Mouse (Mus musculus) hindbrain, postnatal 0 days (tissue): ENCODE data around the gene Noc2l. TPM values are rescaled to one million over a fixed set of nuclear protein-coding genes. Genes with fewer than 3 reads are reported as not detected.

Experiments
- ATAC-seq: fragments of 200-750 bp; cut with Nextera tagmentation; 2 replicates; pipeline ENCODE4 v1.8.0; 2017; ENCODE audit warnings: mild to moderate bottlenecking, moderate TSS enrichment, moderate library complexity
- DNase-seq: peaks from one replicate; pipeline ENCODE4 v3.0.0-alpha.2; 2015; ENCODE audit warnings: low spot score
- H3K27ac ChIP-seq: fragments of 300-500 bp; sonication (generic); 2 replicates; pipeline ENCODE4 v1.5.1; 2014; ENCODE audit warnings: mild to moderate bottlenecking
- H3K27me3 ChIP-seq: fragments of 300-500 bp; sonication (generic); 2 replicates; pipeline ENCODE4 v1.6.1; 2014; ENCODE audit warnings: low read length, mixed read lengths; ENCODE audit not compliant: insufficient read depth
- H3K36me3 ChIP-seq: fragments of 300-500 bp; sonication (generic); 2 replicates; pipeline ENCODE4 v1.6.1; 2014; ENCODE audit warnings: low read length, mixed read lengths; ENCODE audit not compliant: insufficient read depth
- H3K4me1 ChIP-seq: fragments of 300-500 bp; sonication (generic); 2 replicates; pipeline ENCODE4 v1.6.1; 2014; ENCODE audit warnings: antibody characterized with exemption, low read length, mixed read lengths; ENCODE audit not compliant: insufficient read depth
- H3K4me2 ChIP-seq: fragments of 300-500 bp; sonication (generic); 2 replicates; pipeline ENCODE4 v1.6.1; 2014; ENCODE audit warnings: low read depth, mild to moderate bottlenecking, low read length, moderate library complexity, mixed read lengths
- H3K4me3 ChIP-seq: fragments of 300-500 bp; sonication (generic); 2 replicates; pipeline ENCODE4 v1.5.1; 2014; ENCODE audit warnings: low read length
- H3K9ac ChIP-seq: fragments of 300-500 bp; sonication (generic); replicated peaks from 2 replicates; pipeline ENCODE4 v1.6.1; 2014; ENCODE audit warnings: mild to moderate bottlenecking, low read length, moderate library complexity, mixed read lengths
- H3K9me3 ChIP-seq: fragments of 300-500 bp; sonication (generic); 2 replicates; pipeline ENCODE4 v1.6.1; 2016; ENCODE audit warnings: low read length, mixed read lengths
- CTCF ChIP-seq: IDR thresholded peaks from 2 replicates; pipeline ENCODE4 v1.5.1; 2016; ENCODE audit warnings: antibody characterized with exemption, control low read depth, low read depth
- WGBS: fragments of 180-500 bp; shearing (Covaris S2); extraction: QIAGEN DNeasy Blood & Tissue Kit; methylation state at CpG from one replicate; pipeline ENCODE4 v1.1.7; 2014; 5-methylcytosine and 5-hydroxymethylcytosine counted together
- microRNA-seq, 2 experiments: library from miRNA; unstranded; fragments of <30 nt; microRNA quantifications; one replicate each; pipeline ENCODE4; 2016
- polyA plus RNA-seq: library from polyadenylated mRNA; unstranded; fragments of >200 nt; fragmentation: Nextera tagmentation; extraction: Ambion mirVana; gene quantifications from 2 replicates; pipeline ENCODE4 v1.2.1, GENCODE M21; 2015
- total RNA-seq: library from RNA; depleted of rRNA; stranded (reverse); fragments of >200 nt; gene quantifications from 2 replicates; pipeline ENCODE4 v1.2.3, GENCODE M21; 2014; rRNA removed

Noc2l gene
- total and polyA plus RNA-seq, 2 experiments from 2014 or later, result 43.8 to 79.8 TPM

DNA sequence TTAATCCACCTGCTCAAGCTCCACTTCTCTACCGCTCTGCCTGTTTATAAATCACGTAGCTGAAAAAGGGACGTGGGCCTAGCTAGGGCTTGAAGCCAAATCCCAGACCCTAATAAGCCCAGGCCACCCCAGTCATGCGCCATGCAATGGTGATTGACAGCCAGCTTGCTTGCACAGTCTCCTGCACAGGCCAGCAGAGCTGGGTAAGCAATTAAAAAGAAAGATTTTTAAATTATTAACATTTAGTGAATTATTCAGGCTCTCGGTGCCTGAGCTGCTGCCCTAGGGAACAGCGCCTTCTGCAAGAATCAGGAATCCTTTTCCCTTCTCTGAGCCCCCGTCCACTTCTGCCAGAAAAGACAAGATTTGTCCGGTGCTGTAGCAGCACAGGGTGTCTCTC, 15.3 kb downstream of the Noc2l start:
- ATAC-seq, result no peak
- Histone ChIP-seq H3K9ac (no peak overlapping the region), H3K27ac (0 out of 2 replicates have a peak overlapping the region, but pooled peaks have one; percentile 15), H3K4me2 (no peak overlapping the region), H3K36me3 (peaks cover 26% of the 10 kb centered on the region), H3K9me3 (no peaks in the 10 kb centered on the region), H3K4me3 (no peak overlapping the region), H3K4me1 (0 out of 2 replicates have a peak, but pooled peaks cover 4% of the 10 kb centered on the region), H3K27me3 (0 out of 2 replicates have a peak, but pooled peaks cover 3% of the 10 kb centered on the region)
- 54% methylated on average over 8 of the region's 8 CpGs for WGBS
- no peak for TF ChIP-seq CTCF
- DNase-seq, result no peak

DNA sequence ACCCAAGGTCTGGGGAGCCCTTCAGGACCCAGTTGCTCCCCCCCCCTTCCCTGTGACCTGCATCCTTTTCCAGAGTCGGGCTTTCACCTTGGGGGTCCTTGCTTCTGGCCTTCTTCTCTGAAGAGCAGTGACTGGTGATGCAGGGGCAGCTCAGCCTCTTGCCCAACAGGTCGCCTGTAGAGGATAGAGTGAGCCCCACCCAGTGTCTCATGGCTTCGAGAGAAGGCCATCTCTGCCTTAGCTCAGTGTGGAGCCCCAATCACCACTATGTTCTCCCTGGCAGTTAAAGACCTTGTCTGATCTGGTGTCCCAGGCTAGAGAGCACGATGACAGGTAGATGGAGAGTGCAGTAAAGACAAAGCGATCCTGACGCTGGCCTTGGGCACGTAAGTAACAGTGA, 16.3 kb downstream of the Noc2l start:
- Histone ChIP-seq H3K27me3 (0 out of 2 replicates have a peak, but pooled peaks cover 3% of the 10 kb centered on the region), H3K4me2 (no peak overlapping the region), H3K36me3 (peaks cover 17% of the 10 kb centered on the region), H3K27ac (no peak overlapping the region), H3K9me3 (no peaks in the 10 kb centered on the region), H3K4me1 (0 out of 2 replicates have a peak, but pooled peaks cover 4% of the 10 kb centered on the region), H3K9ac (no peak overlapping the region), H3K4me3 (no peak overlapping the region)
- no peak for TF ChIP-seq CTCF
- ATAC-seq (no peak), DNase-seq (no peak)
- 31% methylated on average over 7 of the region's 7 CpGs for WGBS

- ATAC-seq (no peak), DNase-seq (no peak)
These were observed 16.8 kb downstream of the Noc2l start for GRCm38 (mm10) chr4:156252619-156253018.

DNA sequence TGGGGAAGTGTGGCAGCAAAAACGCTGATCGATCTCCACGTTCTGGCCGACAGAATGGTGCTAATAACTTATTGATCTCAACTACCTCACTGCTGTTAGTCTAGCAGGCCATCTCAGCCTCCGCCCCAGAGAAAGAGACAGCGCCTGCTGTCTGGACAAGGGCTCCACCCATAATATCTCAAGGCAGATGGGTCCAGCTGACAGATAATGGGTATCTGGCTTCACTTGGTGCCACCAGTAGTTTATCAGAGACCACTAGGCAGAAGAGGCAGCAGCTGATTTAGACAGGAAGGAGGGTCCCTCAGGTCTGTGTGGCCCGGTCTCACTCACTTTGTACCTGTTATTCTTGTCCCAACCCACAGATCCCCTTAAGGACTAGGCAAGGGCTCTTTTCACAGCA, 17.2 kb downstream of the Noc2l start:
- no peak for TF ChIP-seq CTCF
- Histone ChIP-seq H3K9ac (no peak overlapping the region), H3K9me3 (no peaks in the 10 kb centered on the region), H3K4me3 (no peak overlapping the region), H3K27me3 (0 out of 2 replicates have a peak, but pooled peaks cover 3% of the 10 kb centered on the region), H3K27ac (no peak overlapping the region), H3K36me3 (peaks cover 9% of the 10 kb centered on the region; the same call in 1 of the 2 replicates), H3K4me2 (no peak overlapping the region), H3K4me1 (0 out of 2 replicates have a peak, but pooled peaks cover 4% of the 10 kb centered on the region)
- ATAC-seq (no peak), DNase-seq (no peak)
- 40% methylated on average over 7 of the region's 7 CpGs for WGBS

More at GRCm38 (mm10) chr4:156252619-156253018, 16.8 kb downstream of the Noc2l start:
- no peak overlapping the region for H3K4me2 ChIP-seq
- H3K4me3 ChIP-seq, result no peak overlapping the region
- H3K27me3 ChIP-seq, result 0 out of 2 replicates have a peak, but pooled peaks cover 3% of the 10 kb centered on the region
- H3K27ac ChIP-seq, result no peak overlapping the region
- 0 out of 2 replicates have a peak, but pooled peaks cover 4% of the 10 kb centered on the region for H3K4me1 ChIP-seq
- H3K36me3 ChIP-seq, result peaks cover 12% of the 10 kb centered on the region; the same call in 1 of the 2 replicates
- no peak overlapping the region for H3K9ac ChIP-seq
- H3K9me3 ChIP-seq, result no peaks in the 10 kb centered on the region
- whole genome bisulfite sequencing, result 45% methylated on average over 3 of the region's 3 CpGs
- no peak for TF ChIP-seq CTCF

- 0 out of 2 replicates have a peak, but pooled peaks cover 3% of the 10 kb centered on the region for H3K27me3 ChIP-seq
- H3K4me3 ChIP-seq, result 0 out of 2 replicates have a peak overlapping the region, but pooled peaks have one; percentile 11
- no peak for DNase-seq
- TF ChIP-seq CTCF, result no peak
- H3K4me2 ChIP-seq, result peak overlapping the region; percentile 35
- H3K9me3 ChIP-seq, result no peaks in the 10 kb centered on the region
- H3K9ac ChIP-seq, result 0 out of 2 replicates have a peak overlapping the region, but pooled peaks have one; percentile 9
- H3K36me3 ChIP-seq, result no peaks in the 10 kb centered on the region
- H3K27ac ChIP-seq, result no peak overlapping the region
- H3K4me1 ChIP-seq, result 0 out of 2 replicates have a peak, but pooled peaks cover 4% of the 10 kb centered on the region
- peak; percentile 46 for ATAC-seq
- WGBS, result 2% methylated on average over 30 of the region's 30 CpGs
These were observed 18.7 kb downstream of the Noc2l start for GRCm38 (mm10) chr4:156254361-156255077.

DNA sequence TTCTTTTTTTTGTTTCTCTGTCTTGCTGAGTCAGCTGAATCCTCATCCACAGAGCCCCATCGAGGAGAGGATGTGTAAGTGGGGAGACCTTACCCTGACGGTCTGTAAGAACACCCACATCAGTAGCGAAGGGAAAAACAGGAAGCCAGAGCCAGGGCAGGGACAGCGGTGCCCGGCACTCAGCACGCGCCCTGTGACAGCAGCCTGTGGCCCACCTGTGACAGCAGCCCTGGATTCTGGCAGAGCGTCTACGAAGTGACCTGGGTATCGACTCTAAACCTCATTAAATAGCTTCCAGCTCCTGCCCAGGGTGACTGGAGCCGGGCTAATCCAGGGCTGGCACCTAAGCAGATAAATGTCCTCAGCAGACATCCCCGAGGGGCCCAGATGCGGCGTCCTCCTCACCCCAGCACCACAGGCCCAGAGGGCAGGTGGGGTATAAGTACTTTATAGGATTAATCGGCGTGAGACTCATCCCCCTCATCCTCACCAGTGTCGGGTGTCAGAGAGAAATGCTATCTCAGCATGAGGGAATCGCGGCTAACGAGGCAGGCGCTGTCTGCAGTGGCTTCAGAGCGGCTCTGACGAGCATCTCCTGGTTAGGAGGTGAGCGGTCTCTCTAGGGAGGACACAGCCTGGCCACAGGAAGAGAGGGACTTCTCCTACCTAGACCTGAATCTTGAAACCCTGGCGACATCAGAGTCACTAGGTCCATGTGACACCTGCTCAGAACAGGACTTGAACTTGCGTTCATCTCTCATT, 19.4 kb downstream of the Noc2l start, which contains the start of gene Samd11:
Samd11 (minus strand) TSS at position 580 of the 762 bp plus-strand sequence.
- Histone ChIP-seq H3K4me2 (peak within 1 kb of the TSS; percentile 35; the same call in 1 of the 2 replicates), H3K27ac (no peak within 1 kb of the TSS), H3K9me3 (no peaks in the 10 kb centered on the region), H3K9ac (no peak within 1 kb of the TSS), H3K4me1 (0 out of 2 replicates have a peak, but pooled peaks cover 4% of the 10 kb centered on the region), H3K4me3 (0 out of 2 replicates have a peak within 1 kb of the TSS, but pooled peaks have one; percentile 11), H3K36me3 (no peaks in the 10 kb centered on the region), H3K27me3 (0 out of 2 replicates have a peak, but pooled peaks cover 3% of the 10 kb centered on the region)
- ATAC-seq, result peak; percentile 58
- no peak for TF ChIP-seq CTCF
- WGBS, result 10% methylated on average over 26 of the region's 26 CpGs
- DNase-seq, result no peak

Small RNAs within 50 kb of the gene (microRNA-seq; reads per million reads assigned to microRNA genes)
- gene Mir7658, result 3.9 to 4.7 reads per million in 2 experiments

Other genes with a start within 250 kb of the Noc2l start
- gene B3galt6, start 243.4 kb upstream of the Noc2l start, total RNA-seq, result 48.8 and 56.8 TPM in 2 replicates
- 26.1 and 26.2 TPM in 2 replicates for gene B3galt6, start 243.4 kb upstream of the Noc2l start, polyA plus RNA-seq
- 100 and 121 TPM in 2 replicates for gene Sdf4, start 243.1 kb upstream of the Noc2l start, total RNA-seq
- 122 and 127 TPM in 2 replicates for gene Sdf4, start 243.1 kb upstream of the Noc2l start, polyA plus RNA-seq
- gene Tnfrsf4, start 222.2 kb upstream of the Noc2l start, total RNA-seq, result 2.6 TPM in 1 of 2 replicates, not detected in the other
- gene Tnfrsf4, start 222.2 kb upstream of the Noc2l start, polyA plus RNA-seq, result 0.47 and 0.49 TPM in 2 replicates
- 0.16 TPM in 1 of 2 replicates, not detected in the other for gene Tnfrsf18, start 209.8 kb upstream of the Noc2l start, total RNA-seq
- gene Tnfrsf18, start 209.8 kb upstream of the Noc2l start, polyA plus RNA-seq, result 1.4 and 1.6 TPM in 2 replicates
- gene Ttll10, start 176.6 kb upstream of the Noc2l start, total RNA-seq, result 0.26 TPM in 1 of 2 replicates, not detected in the other
- 0.08 TPM in 1 of 2 replicates, not detected in the other for gene Ttll10, start 176.6 kb upstream of the Noc2l start, polyA plus RNA-seq
- 24.0 and 32.8 TPM in 2 replicates for gene 9430015G10Rik, start 126.0 kb upstream of the Noc2l start, total RNA-seq
- 21.0 and 22.3 TPM in 2 replicates for gene 9430015G10Rik, start 126.0 kb upstream of the Noc2l start, polyA plus RNA-seq
- 0.50 and 0.73 TPM in 2 replicates for gene Rnf223, start 105.5 kb upstream of the Noc2l start, total RNA-seq
- 0.25 and 0.31 TPM in 2 replicates for gene Rnf223, start 105.5 kb upstream of the Noc2l start, polyA plus RNA-seq
- 273 and 295 TPM in 2 replicates for gene Agrn, start 38.5 kb upstream of the Noc2l start, total RNA-seq
- 58.6 and 63.0 TPM in 2 replicates for gene Agrn, start 38.5 kb upstream of the Noc2l start, polyA plus RNA-seq
- gene Isg15, start 35.2 kb upstream of the Noc2l start, total RNA-seq, result 1.6 and 3.2 TPM in 2 replicates
- gene Isg15, start 35.2 kb upstream of the Noc2l start, polyA plus RNA-seq, result 4.5 and 5.2 TPM in 2 replicates
- 4.6 and 5.0 TPM in 2 replicates for gene AW011738, start 32.7 kb upstream of the Noc2l start, total RNA-seq
- gene AW011738, start 32.7 kb upstream of the Noc2l start, polyA plus RNA-seq, result 3.7 and 4.0 TPM in 2 replicates
- 1.6 and 1.7 TPM in 2 replicates for gene Perm1, start 20.1 kb upstream of the Noc2l start, total RNA-seq
- gene Perm1, start 20.1 kb upstream of the Noc2l start, polyA plus RNA-seq, result 1.2 and 1.3 TPM in 2 replicates
- 52.9 and 55.3 TPM in 2 replicates for gene Plekhn1, start 1.2 kb upstream of the Noc2l start, total RNA-seq
- gene Plekhn1, start 1.2 kb upstream of the Noc2l start, polyA plus RNA-seq, result 19.6 and 19.7 TPM in 2 replicates
- gene Samd11, start 19.6 kb downstream of the Noc2l start, total RNA-seq, result 3.1 and 5.2 TPM in 2 replicates
- 1.8 and 2.9 TPM in 2 replicates for gene Samd11, start 19.6 kb downstream of the Noc2l start, polyA plus RNA-seq
- not detected in 2 replicates for gene Vmn2r-ps159, start 95.1 kb downstream of the Noc2l start, total RNA-seq
- gene Vmn2r-ps159, start 95.1 kb downstream of the Noc2l start, polyA plus RNA-seq, result not detected in 2 replicates